Mouse (Mus musculus): Measurements from ENCODE around the gene Cd300lg.

DNA sequence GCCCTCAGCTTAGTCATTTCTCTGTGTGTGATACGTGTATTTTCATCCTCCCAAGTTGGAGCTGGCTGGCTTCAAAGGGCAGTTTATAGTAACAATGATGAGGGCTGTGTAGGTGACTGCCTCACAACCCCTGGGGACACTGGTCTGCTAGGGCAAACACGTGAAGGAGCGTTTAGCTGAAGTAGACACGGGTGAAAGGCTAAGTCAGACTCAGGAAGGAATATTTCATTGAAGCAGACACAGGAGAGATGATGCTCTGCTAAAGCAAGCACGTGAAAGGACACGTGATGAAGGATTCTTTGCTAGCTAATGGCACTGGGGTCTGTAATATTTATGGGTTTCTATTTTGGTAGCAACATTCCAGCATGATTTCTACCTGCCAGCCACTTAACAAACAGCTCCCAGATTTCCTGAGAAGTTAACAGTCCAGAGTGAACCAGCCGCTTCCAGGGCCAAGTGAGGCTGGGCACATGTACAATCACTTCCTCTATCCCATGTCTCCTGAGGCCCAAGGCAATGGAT, 3.4 kb downstream of the Cd300lg start:
- TF ChIP-seq CTCF (IDR thresholded peaks at IDR 0.05; ENCODE audit: control insufficient read depth, insufficient read depth, insufficient replicate concordance, low read depth, low read length) (no peak), POLR2A (IDR thresholded peaks at IDR 0.05; ENCODE audit: control insufficient read depth, low read depth, low read length) (no peak)

All from testis, adult 2 months (tissue).